Mouse (Mus musculus) myocyte (in vitro differentiated cells): Measurements from ENCODE around the gene Rrp15. TPM values are rescaled to one million over a fixed set of nuclear protein-coding genes. Genes with fewer than 3 reads are reported as not detected.

ENCODE experiments used
- H3K27me3 ChIP-seq: one replicate; pipeline ENCODE4 v1.6.1; 2011; ENCODE audit not compliant: control insufficient read depth, insufficient read depth, insufficient read length
- H3K36me3 ChIP-seq: one replicate; pipeline ENCODE4 v1.6.1; 2011; ENCODE audit not compliant: control insufficient read depth, insufficient read depth
- H3K4me2 ChIP-seq: one replicate; pipeline ENCODE4 v1.6.1; 2011; ENCODE audit warnings: low read depth, control low read depth
- H3K4me3 ChIP-seq: one replicate; pipeline ENCODE4 v1.5.1; 2011; ENCODE audit warnings: mild to moderate bottlenecking, control low read depth, moderate library complexity
- H3K79me2 ChIP-seq: one replicate; pipeline ENCODE4 v1.6.1; 2011; ENCODE audit not compliant: control insufficient read depth, insufficient read depth
- H3ac ChIP-seq: one replicate; pipeline ENCODE4 v1.6.1; 2011; ENCODE audit not compliant: control insufficient read depth, insufficient read length
- CEBPB ChIP-seq: IDR thresholded peaks from 2 replicates; pipeline ENCODE4 v1.6.1; 2011; ENCODE audit warnings: mild to moderate bottlenecking, moderate library complexity; ENCODE audit not compliant: poor library complexity, insufficient read depth, severe bottlenecking
- E2F4 ChIP-seq: IDR thresholded peaks from one replicate; pipeline ENCODE4 v1.6.1; 2011; ENCODE audit warnings: mild to moderate bottlenecking, control low read depth, moderate library complexity; ENCODE audit not compliant: insufficient read depth
- MAX ChIP-seq: IDR thresholded peaks from one replicate; pipeline ENCODE4 v1.6.1; 2011; ENCODE audit warnings: low read depth, mild to moderate bottlenecking, control low read depth
- MYOD1 ChIP-seq, 3 experiments: IDR thresholded peaks; one replicate each; pipeline ENCODE4 v1.6.1; 2011; ENCODE audit warnings: control low read depth in 2 of 3, low read depth in 2 of 3, mild to moderate bottlenecking in 2 of 3, moderate library complexity in 1 of 3; ENCODE audit not compliant: insufficient read length in 2 of 3, control insufficient read depth in 1 of 3
- MYOG ChIP-seq, 3 experiments: IDR thresholded peaks; one replicate each; pipeline ENCODE4 v1.6.1; 2011; ENCODE audit warnings: control low read depth in 2 of 3, low read depth in 2 of 3, mild to moderate bottlenecking in 2 of 3; ENCODE audit not compliant: insufficient read length in 2 of 3, control insufficient read depth in 1 of 3, insufficient read depth in 1 of 3
- POLR2A ChIP-seq: IDR thresholded peaks from one replicate; pipeline ENCODE4 v1.6.1; 2011; ENCODE audit warnings: low read depth, mild to moderate bottlenecking, control low read depth, moderate library complexity; ENCODE audit not compliant: insufficient read length
- POLR2AphosphoS2 ChIP-seq: IDR thresholded peaks from one replicate; pipeline ENCODE4 v1.6.1; 2011; ENCODE audit warnings: low read depth, control low read depth; ENCODE audit not compliant: insufficient read length
- REST ChIP-seq: IDR thresholded peaks from one replicate; pipeline ENCODE4 v1.6.1; 2011; ENCODE audit warnings: mild to moderate bottlenecking, control low read depth, moderate library complexity; ENCODE audit not compliant: insufficient read depth, insufficient read length
- SRF ChIP-seq: IDR thresholded peaks from one replicate; pipeline ENCODE4 v1.6.1; 2011; ENCODE audit warnings: low read depth; ENCODE audit not compliant: control insufficient read depth, insufficient read length
- TCF12 ChIP-seq: IDR thresholded peaks from one replicate; pipeline ENCODE4 v1.6.1; 2011; ENCODE audit warnings: mild to moderate bottlenecking, control low read depth; ENCODE audit not compliant: poor library complexity, insufficient read depth, severe bottlenecking
- TCF3 ChIP-seq: IDR thresholded peaks from one replicate; pipeline ENCODE4 v1.6.1; 2011; ENCODE audit warnings: low read depth, control low read depth; ENCODE audit not compliant: insufficient read length
- USF1 ChIP-seq: IDR thresholded peaks from one replicate; pipeline ENCODE4 v1.6.1; 2011; ENCODE audit warnings: low read depth, mild to moderate bottlenecking, control low read depth, moderate library complexity
- polyA plus RNA-seq: library from polyadenylated mRNA; unstranded; fragments of >200 nt; fragmentation: generic; extraction: Trizol; gene quantifications from one replicate; pipeline ENCODE4 v1.2.1, GENCODE M21; 2012; ENCODE audit warnings: missing spikeins

Rrp15 gene
- 19.9 TPM for polyA plus RNA-seq

GRCm38 (mm10) chr1:186748724-186749653 is at the start of gene Rrp15:
TSS of gene Rrp15 (minus strand) at chr1:186749358.
- TF ChIP-seq TCF12 (peak; percentile 80), CEBPB (peak; percentile 54; the same call in 1 of the 2 replicates), SRF (peak; percentile 56), TCF3 (no peak), MAX (peak; percentile 93), MYOD1 (IDR thresholded peaks at IDR 0.05; ENCODE audit: control insufficient read depth in 1 of 3, insufficient read length in 2 of 3, low read depth in 2 of 3) (peak; percentile 74 to 94 (median 92)), USF1 (no peak), POLR2A (peak; percentile 77), POLR2AphosphoS2 (peak; percentile 87), E2F4 (no peak), MYOG (IDR thresholded peaks at IDR 0.05; ENCODE audit: control insufficient read depth in 1 of 3, insufficient read depth in 1 of 3, insufficient read length in 2 of 3, low read depth in 2 of 3) (peak; percentile 94 to 99 (median 96)), REST (peak; percentile 8)
- H3ac ChIP-seq = peak within 1 kb of the TSS; percentile 39

GRCm38 (mm10) chr1:186797991-186798390 is 48.8 kb upstream of the Rrp15 start:
- TF ChIP-seq TCF3 (no peak), POLR2A (no peak), USF1 (no peak)
- H3K79me2 ChIP-seq = no peaks in the 10 kb centered on the region
- H3K36me3 ChIP-seq = no peaks in the 10 kb centered on the region
- H3K4me2 ChIP-seq = no peak overlapping the region
- H3K4me3 ChIP-seq = no peak overlapping the region
- no peaks in the 10 kb centered on the region for H3K27me3 ChIP-seq
- no peak overlapping the region for H3ac ChIP-seq

More at GRCm38 (mm10) chr1:186748724-186749653, at the start of gene Rrp15:
- peak within 1 kb of the TSS; percentile 91 for H3K4me3 ChIP-seq
- H3K36me3 ChIP-seq = no peaks in the 10 kb centered on the region
- H3K27me3 ChIP-seq = no peaks in the 10 kb centered on the region
- peak within 1 kb of the TSS; percentile 94 for H3K4me2 ChIP-seq
- H3K79me2 ChIP-seq = peaks cover 58% of the 10 kb centered on the region

- no peaks in the 10 kb centered on the region for H3K27me3 ChIP-seq
- no peaks in the 10 kb centered on the region for H3K36me3 ChIP-seq
- no peak overlapping the region for H3K4me3 ChIP-seq
- H3K79me2 ChIP-seq = no peaks in the 10 kb centered on the region
- TF ChIP-seq MAX (no peak), USF1 (no peak), POLR2AphosphoS2 (no peak), TCF12 (no peak), POLR2A (no peak), SRF (no peak), REST (no peak), TCF3 (no peak)
- no peak overlapping the region for H3K4me2 ChIP-seq
- H3ac ChIP-seq = no peak overlapping the region
These were observed 36.2 kb upstream of the Rrp15 start for GRCm38 (mm10) chr1:186785359-186785758.

GRCm38 (mm10) chr1:186780826-186781225 is 31.7 kb upstream of the Rrp15 start:
- H3K4me2 ChIP-seq = no peak overlapping the region
- no peak overlapping the region for H3K4me3 ChIP-seq
- no peaks in the 10 kb centered on the region for H3K36me3 ChIP-seq

GRCm38 (mm10) chr1:186773124-186773523 is 24.0 kb upstream of the Rrp15 start:
- H3K4me3 ChIP-seq = no peak overlapping the region
- no peaks in the 10 kb centered on the region for H3K36me3 ChIP-seq
- no peaks in the 10 kb centered on the region for H3K79me2 ChIP-seq
- H3K27me3 ChIP-seq = no peaks in the 10 kb centered on the region
- no peak overlapping the region for H3ac ChIP-seq
- peak overlapping the region; percentile 21 for H3K4me2 ChIP-seq
- TF ChIP-seq E2F4 (no peak), SRF (no peak)

More at GRCm38 (mm10) chr1:186780826-186781225, 31.7 kb upstream of the Rrp15 start:
- TF ChIP-seq E2F4 = no peak
- Histone ChIP-seq H3K79me2 (no peaks in the 10 kb centered on the region), H3K27me3 (no peaks in the 10 kb centered on the region), H3ac (no peak overlapping the region)
